In genomic region chr3:38174735-38175280, GRCm38 (mm10) we compare ENCODE assay signal across 13 mouse cellular contexts.
A peak's percentile ranks its signal among the peaks of the same experiment; 100 is the strongest.
DNase-seq lines count a peak whose midpoint lies in the region; ATAC-seq and TF ChIP-seq lines count a peak whose summit lies in the region.
"Had no signal": no experiment of that assay in that cellular context is flagged by ENCODE, and none has a peak within 500 bp of the region (broad histone marks: within the 10 kb centered on the region; RNA-seq: fewer than 3 reads in every experiment).

No protein-coding gene starts in this region.

- peaks cover 4% of the 10 kb centered on the region; the same call in 1 of the 2 replicates for H3K4me1 ChIP-seq in lung, embryonic 16.5 days (replicated peaks; ENCODE audit: control insufficient read depth, insufficient read depth, low read length)
- no peaks in the 10 kb centered on the region for H3K4me1 ChIP-seq in lung, adult 2 months (ENCODE audit: control insufficient read depth, insufficient read depth, low read length)
- no peaks in the 10 kb centered on the region for H3K4me1 ChIP-seq in kidney, embryonic 16.5 days (ENCODE audit: insufficient read depth, low read length)
- H3K4me1 ChIP-seq in stomach, postnatal 0 days (replicated peaks; ENCODE audit: control insufficient read depth, insufficient read depth): no peaks in the 10 kb centered on the region
- H3K4me1 ChIP-seq in forebrain, postnatal 0 days (ENCODE audit: insufficient read depth): no peaks in the 10 kb centered on the region

- no peak overlapping the region for H3K9ac ChIP-seq in lung, embryonic 16.5 days (ENCODE audit: low read length)
- no peak overlapping the region for H3K9ac ChIP-seq in kidney, embryonic 16.5 days (replicated peaks; ENCODE audit: low read length)
- H3K9ac ChIP-seq in stomach, postnatal 0 days (ENCODE audit: low read length): no peak overlapping the region
- no peak overlapping the region for H3K9ac ChIP-seq in forebrain, postnatal 0 days
- H3K9ac ChIP-seq: liver, embryonic 14.5 days had no signal

- no peaks in the 10 kb centered on the region for H3K27me3 ChIP-seq in lung, embryonic 16.5 days (ENCODE audit: control insufficient read depth, insufficient read depth, low read depth, low read length)
- H3K27me3 ChIP-seq in kidney, embryonic 16.5 days (ENCODE audit: insufficient read depth, low read length): no peaks in the 10 kb centered on the region
- no peaks in the 10 kb centered on the region for H3K27me3 ChIP-seq in stomach, postnatal 0 days (ENCODE audit: control insufficient read depth, insufficient read depth, low read length)
- H3K27me3 ChIP-seq in forebrain, postnatal 0 days (ENCODE audit: insufficient read depth, low read length): no peaks in the 10 kb centered on the region
- H3K27me3 ChIP-seq: megakaryocyte, embryonic 14.5 days had no signal

- intact Hi-C loops in left cerebral cortex, postnatal 4 days (cut with DNase I): no loop called here

- H3K4me3 ChIP-seq in lung, embryonic 16.5 days (ENCODE audit: low read length): no peak overlapping the region
- no peak overlapping the region for H3K4me3 ChIP-seq in lung, adult 2 months (replicated peaks; ENCODE audit: extremely low read depth, low read depth, low read length)
- H3K4me3 ChIP-seq in kidney, embryonic 16.5 days (ENCODE audit: low read length): no peak overlapping the region
- H3K4me3 ChIP-seq in stomach, postnatal 0 days (ENCODE audit: low read depth, low read length): no peak overlapping the region
- no peak overlapping the region for H3K4me3 ChIP-seq in forebrain, postnatal 0 days (ENCODE audit: low read depth, low read length)
- H3K4me3 ChIP-seq: megakaryocyte, embryonic 14.5 days had no signal

- ATAC-seq in lung, embryonic 16.5 days (ENCODE audit: low read depth): peak; percentile 10; the same call in 1 of the 2 replicates
- no peak for ATAC-seq in kidney, embryonic 16.5 days (ENCODE audit: low FRiP score, low TSS enrichment)
- no peak for ATAC-seq in stomach, postnatal 0 days (ENCODE audit: low FRiP score, low TSS enrichment)
- ATAC-seq in forebrain, postnatal 0 days: no peak

- no peak for TF ChIP-seq EP300 in stomach, postnatal 0 days (optimal IDR thresholded peaks at IDR 0.05)

- H3K27ac ChIP-seq in lung, embryonic 16.5 days (ENCODE audit: low read length): no peak overlapping the region
- H3K27ac ChIP-seq in kidney, embryonic 16.5 days (ENCODE audit: low read length): 0 out of 2 replicates have a peak overlapping the region, but pooled peaks have one; percentile 58
- peak overlapping the region; percentile 56; the same call in 1 of the 2 replicates for H3K27ac ChIP-seq in stomach, postnatal 0 days (replicated peaks)
- H3K27ac ChIP-seq in forebrain, postnatal 0 days (ENCODE audit: low read depth, low read length): no peak overlapping the region
- H3K27ac ChIP-seq: liver, embryonic 14.5 days had no signal

- 56% methylated on average over 8 of the region's 8 CpGs for WGBS in lung, embryonic 16.5 days
- 40% methylated on average over 8 of the region's 8 CpGs for WGBS in lung, adult 2 months
- 66% methylated on average over 8 of the region's 8 CpGs for WGBS in kidney, embryonic 16.5 days
- WGBS in stomach, postnatal 0 days: 67% methylated on average over 8 of the region's 8 CpGs
- WGBS in forebrain, postnatal 0 days: 70% methylated on average over 8 of the region's 8 CpGs

- peak; percentile 28 for DNase-seq in adrenal gland, adult 2 months
- no peak for DNase-seq in adrenal gland, postnatal 4 days (ENCODE audit: low spot score in 2 of 2)
- no peak for DNase-seq in lung, adult 2 months
- no peak for DNase-seq in stomach, postnatal 0 days (ENCODE audit: low spot score)
- no peak for DNase-seq in left cerebral cortex, postnatal 4 days
- no peak for DNase-seq in forebrain, postnatal 0 days
- DNase-seq: right cerebral cortex, postnatal 4 days; thymus, adult 18-20 months had no signal

- no peaks in the 10 kb centered on the region for H3K9me3 ChIP-seq in lung, embryonic 16.5 days (ENCODE audit: control insufficient read depth, low read length)
- H3K9me3 ChIP-seq in kidney, embryonic 16.5 days (ENCODE audit: low read length): no peaks in the 10 kb centered on the region
- no peaks in the 10 kb centered on the region for H3K9me3 ChIP-seq in stomach, postnatal 0 days (ENCODE audit: control insufficient read depth, low read length)
- H3K9me3 ChIP-seq in forebrain, postnatal 0 days (ENCODE audit: low read length): no peaks in the 10 kb centered on the region
- H3K9me3 ChIP-seq: G1E; megakaryocyte, embryonic 14.5 days had no signal

- TF ChIP-seq POLR2A in lung, adult 2 months (IDR thresholded peaks at IDR 0.05; ENCODE audit: borderline replicate concordance, extremely low read depth, low read depth, low read length): no peak

- no peak for TF ChIP-seq CTCF in lung, adult 2 months (IDR thresholded peaks at IDR 0.05; ENCODE audit: insufficient read depth, low read length)
- TF ChIP-seq CTCF in stomach, postnatal 0 days (IDR thresholded peaks at IDR 0.05; ENCODE audit: low read depth): no peak
- no peak for TF ChIP-seq CTCF in forebrain, postnatal 0 days (IDR thresholded peaks at IDR 0.05; ENCODE audit: low read depth)

- no peaks in the 10 kb centered on the region for H3K36me3 ChIP-seq in lung, embryonic 16.5 days (ENCODE audit: control insufficient read depth, insufficient read depth, low read length)
- no peaks in the 10 kb centered on the region for H3K36me3 ChIP-seq in kidney, embryonic 16.5 days (ENCODE audit: insufficient read depth, low read length)
- no peaks in the 10 kb centered on the region for H3K36me3 ChIP-seq in stomach, postnatal 0 days (ENCODE audit: control insufficient read depth, insufficient read depth, low read length)
- H3K36me3 ChIP-seq in forebrain, postnatal 0 days (ENCODE audit: insufficient read depth): no peaks in the 10 kb centered on the region
- H3K36me3 ChIP-seq: G1E had no signal

- H3K4me2 ChIP-seq in lung, embryonic 16.5 days (ENCODE audit: low read depth, low read length): no peak overlapping the region
- no peak overlapping the region for H3K4me2 ChIP-seq in kidney, embryonic 16.5 days (replicated peaks; ENCODE audit: low read depth, low read length)
- no peak overlapping the region for H3K4me2 ChIP-seq in stomach, postnatal 0 days (replicated peaks; ENCODE audit: low read depth)
- H3K4me2 ChIP-seq in forebrain, postnatal 0 days (ENCODE audit: low read depth): no peak overlapping the region

Comparison
In these comparisons a context has a peak if more than half of its experiments do, and no peak if none do; other contexts are left out.
1. H3K27ac ChIP-seq: peak in kidney, embryonic 16.5 days (single experiment) and stomach, postnatal 0 days (single experiment); none in lung, embryonic 16.5 days (single experiment) and forebrain, postnatal 0 days (single experiment).